Mouse (Mus musculus): ENCODE results near the gene Mrpl1. TPM values are rescaled to one million over a fixed set of nuclear protein-coding genes. Genes with fewer than 3 reads are reported as not detected.

Mrpl1 gene
- polyA plus RNA-seq (2015; fragmentation: Nextera tagmentation; extraction: Ambion mirVana): 21.4 and 22.2 TPM in 2 replicates

- ATAC-seq (ENCODE audit: low FRiP score, low read depth): peak; percentile 62
- peak within 1 kb of the TSS; percentile 72; the same call in 1 of the 2 replicates for H3K27ac ChIP-seq
- no peaks in the 10 kb centered on the region for H3K27me3 ChIP-seq
- no peaks in the 10 kb centered on the region for H3K9me3 ChIP-seq
- WGBS: 1% methylated on average over 17 of the region's 17 CpGs
- H3K4me1 ChIP-seq: peaks cover 9% of the 10 kb centered on the region; the same call in 1 of the 2 replicates
- H3K4me3 ChIP-seq: peak within 1 kb of the TSS; percentile 78
- H3K9ac ChIP-seq: peak within 1 kb of the TSS; percentile 75
- H3K36me3 ChIP-seq: peaks cover 10% of the 10 kb centered on the region
- peak within 1 kb of the TSS; percentile 79 for H3K4me2 ChIP-seq (replicated peaks)
These were observed at the start of gene Mrpl1 for GRCm38 (mm10) chr5:96209459-96209858. Gene Mrpl1 (plus strand): TSS chr5:96209493.

- WGBS: under 1% methylated on average over 41 of the region's 50 CpGs
- Histone ChIP-seq H3K9me3 (no peaks in the 10 kb centered on the region), H3K4me3 (peak overlapping the region; percentile 95), H3K4me1 (peaks cover 15% of the 10 kb centered on the region), H3K9ac (peak overlapping the region; percentile 98), H3K27ac (peak overlapping the region; percentile 99), H3K36me3 (no peaks in the 10 kb centered on the region), H3K27me3 (no peaks in the 10 kb centered on the region), H3K4me2 (replicated peaks) (peak overlapping the region; percentile 83)
- ATAC-seq (ENCODE audit: low FRiP score, low read depth): no peak
These were observed 48.6 kb upstream of the Mrpl1 start for GRCm38 (mm10) chr5:96160467-96161262.

- under 1% methylated on average over 27 of the region's 45 CpGs for WGBS
- ATAC-seq (ENCODE audit: low FRiP score, low read depth): peak; percentile 16; the same call in 1 of the 2 replicates
- no peaks in the 10 kb centered on the region for H3K9me3 ChIP-seq
- H3K9ac ChIP-seq: peak overlapping the region; percentile 98
- peaks cover 15% of the 10 kb centered on the region for H3K4me1 ChIP-seq
- H3K27me3 ChIP-seq: no peaks in the 10 kb centered on the region
- peak overlapping the region; percentile 95 for H3K4me3 ChIP-seq
- H3K36me3 ChIP-seq: no peaks in the 10 kb centered on the region
- peak overlapping the region; percentile 99 for H3K27ac ChIP-seq
- peak overlapping the region; percentile 83 for H3K4me2 ChIP-seq (replicated peaks)
These were observed 48.1 kb upstream of the Mrpl1 start for GRCm38 (mm10) chr5:96161263-96161577.

GRCm38 (mm10) chr5:96161578-96162398 lies 47.5 kb upstream of the Mrpl1 start:
- Histone ChIP-seq H3K4me2 (replicated peaks) (peak overlapping the region; percentile 83), H3K4me1 (peaks cover 11% of the 10 kb centered on the region), H3K27ac (peak overlapping the region; percentile 99), H3K27me3 (no peaks in the 10 kb centered on the region), H3K9ac (peak overlapping the region; percentile 98), H3K36me3 (no peaks in the 10 kb centered on the region), H3K9me3 (peaks cover 4% of the 10 kb centered on the region; the same call in 1 of the 2 replicates), H3K4me3 (peak overlapping the region; percentile 95)
- peak; percentile 44 for ATAC-seq (ENCODE audit: low FRiP score, low read depth)
- under 1% methylated on average over 73 of the region's 114 CpGs for WGBS

- peak overlapping the region; percentile 99 for H3K27ac ChIP-seq
- H3K9me3 ChIP-seq: peaks cover 5% of the 10 kb centered on the region; the same call in 1 of the 2 replicates
- H3K36me3 ChIP-seq: no peaks in the 10 kb centered on the region
- peak overlapping the region; percentile 98 for H3K9ac ChIP-seq
- peak; percentile 92 for ATAC-seq (ENCODE audit: low FRiP score, low read depth)
- H3K4me1 ChIP-seq: peaks cover 11% of the 10 kb centered on the region
- peak overlapping the region; percentile 83 for H3K4me2 ChIP-seq (replicated peaks)
- no peaks in the 10 kb centered on the region for H3K27me3 ChIP-seq
- H3K4me3 ChIP-seq: peak overlapping the region; percentile 95
- WGBS: under 1% methylated on average over 56 of the region's 56 CpGs
These were observed 46.6 kb upstream of the Mrpl1 start for GRCm38 (mm10) chr5:96162399-96163331.

- ATAC-seq (ENCODE audit: low FRiP score, low read depth): no peak
- H3K4me2 ChIP-seq (replicated peaks): peak overlapping the region; percentile 83
- H3K9me3 ChIP-seq: peaks cover 5% of the 10 kb centered on the region; the same call in 1 of the 2 replicates
- H3K27ac ChIP-seq: peak overlapping the region; percentile 99; the same call in 1 of the 2 replicates
- no peaks in the 10 kb centered on the region for H3K27me3 ChIP-seq
- WGBS: 0% methylated on average over 1 of the region's 1 CpGs
- peaks cover 11% of the 10 kb centered on the region for H3K4me1 ChIP-seq
- H3K36me3 ChIP-seq: no peaks in the 10 kb centered on the region
- H3K4me3 ChIP-seq: peak overlapping the region; percentile 95
- H3K9ac ChIP-seq: peak overlapping the region; percentile 98
These were observed 45.8 kb upstream of the Mrpl1 start for GRCm38 (mm10) chr5:96163396-96164020.

GRCm38 (mm10) chr5:96164021-96164411 lies 45.3 kb upstream of the Mrpl1 start, which contains the start of gene Cnot6l:
Gene Cnot6l (minus strand): TSS chr5:96164171.
- H3K9me3 ChIP-seq: peaks cover 5% of the 10 kb centered on the region; the same call in 1 of the 2 replicates
- WGBS: 40% methylated on average over 5 of the region's 5 CpGs
- no peak for ATAC-seq (ENCODE audit: low FRiP score, low read depth)
- H3K27me3 ChIP-seq: no peaks in the 10 kb centered on the region
- peak within 1 kb of the TSS; percentile 95 for H3K4me3 ChIP-seq
- H3K9ac ChIP-seq: peak within 1 kb of the TSS; percentile 98
- peak within 1 kb of the TSS; percentile 99 for H3K27ac ChIP-seq
- no peaks in the 10 kb centered on the region for H3K36me3 ChIP-seq
- peaks cover 11% of the 10 kb centered on the region for H3K4me1 ChIP-seq
- peak within 1 kb of the TSS; percentile 83 for H3K4me2 ChIP-seq (replicated peaks)

GRCm38 (mm10) chr5:96166761-96167160 lies 42.5 kb upstream of the Mrpl1 start:
- 88% methylated on average over 2 of the region's 2 CpGs for WGBS
- no peak overlapping the region for H3K4me3 ChIP-seq
- no peak for ATAC-seq (ENCODE audit: low FRiP score, low read depth)

GRCm38 (mm10) chr5:96170443-96170842 lies 38.9 kb upstream of the Mrpl1 start:
- Histone ChIP-seq H3K27me3 (no peaks in the 10 kb centered on the region), H3K4me2 (replicated peaks) (no peak overlapping the region), H3K36me3 (no peaks in the 10 kb centered on the region), H3K9me3 (peaks cover 5% of the 10 kb centered on the region; the same call in 1 of the 2 replicates), H3K27ac (no peak overlapping the region), H3K9ac (no peak overlapping the region), H3K4me3 (no peak overlapping the region), H3K4me1 (no peaks in the 10 kb centered on the region)
- 81% methylated on average over 3 of the region's 3 CpGs for WGBS
- no peak for ATAC-seq (ENCODE audit: low FRiP score, low read depth)

More at GRCm38 (mm10) chr5:96166761-96167160, 42.5 kb upstream of the Mrpl1 start:
- Histone ChIP-seq H3K27ac (no peak overlapping the region), H3K4me1 (no peaks in the 10 kb centered on the region; the same call in 1 of the 2 replicates), H3K27me3 (no peaks in the 10 kb centered on the region), H3K36me3 (no peaks in the 10 kb centered on the region), H3K9ac (no peak overlapping the region), H3K9me3 (peaks cover 5% of the 10 kb centered on the region; the same call in 1 of the 2 replicates), H3K4me2 (replicated peaks) (no peak overlapping the region)

GRCm38 (mm10) chr5:96171765-96172164 lies 37.5 kb upstream of the Mrpl1 start:
- ATAC-seq (ENCODE audit: low FRiP score, low read depth): no peak
- Histone ChIP-seq H3K9me3 (peaks cover 2% of the 10 kb centered on the region; the same call in 1 of the 2 replicates), H3K27me3 (no peaks in the 10 kb centered on the region), H3K4me2 (replicated peaks) (no peak overlapping the region), H3K4me1 (peaks cover 7% of the 10 kb centered on the region; the same call in 1 of the 2 replicates), H3K36me3 (no peaks in the 10 kb centered on the region), H3K27ac (no peak overlapping the region), H3K9ac (no peak overlapping the region), H3K4me3 (no peak overlapping the region)
- 92% methylated on average over 4 of the region's 4 CpGs for WGBS
